In the genomic region with DNA sequence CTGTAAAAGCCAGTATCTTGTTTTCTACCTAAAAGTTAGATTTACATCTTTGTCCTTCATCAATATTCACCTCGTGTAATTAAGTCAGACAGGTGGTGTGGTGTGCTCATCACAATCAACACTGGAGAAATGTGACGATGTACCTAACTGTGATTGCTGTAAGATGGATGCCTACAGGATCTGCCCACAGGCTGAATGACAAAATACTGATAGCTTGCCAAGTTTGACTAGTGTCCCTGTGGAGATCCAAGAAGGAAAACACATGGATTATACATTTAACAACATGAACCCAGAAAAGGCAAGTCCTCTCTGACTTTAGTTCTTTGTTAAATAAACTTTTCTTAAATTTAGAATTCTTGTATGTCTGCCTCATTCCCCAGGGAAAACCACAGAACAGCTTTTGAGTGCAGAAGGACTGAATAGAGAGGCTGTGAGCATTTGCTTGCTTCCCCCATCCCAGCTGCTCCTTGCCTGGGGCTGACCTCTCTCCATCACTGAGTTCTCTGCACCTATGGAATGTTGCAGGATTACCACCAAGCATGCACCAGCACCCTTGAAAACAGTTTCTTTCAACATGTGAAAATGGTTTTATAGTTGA, we compare ENCODE assay signal across 17 mouse cellular contexts.
DNase-seq lines count a peak whose midpoint lies in the region; ATAC-seq and TF ChIP-seq lines count a peak whose summit lies in the region.
"Had no signal": no experiment of that assay in that cellular context is flagged by ENCODE, and none has a peak within 500 bp of the region (broad histone marks: within the 10 kb centered on the region; RNA-seq: fewer than 3 reads in every experiment).

No protein-coding gene starts in this region.

- H3K27me3 ChIP-seq in hindbrain, postnatal 0 days (ENCODE audit: insufficient read depth, low read length): no peaks in the 10 kb centered on the region
- H3K27me3 ChIP-seq in hindbrain, embryonic 12.5 days: no peaks in the 10 kb centered on the region
- no peaks in the 10 kb centered on the region for H3K27me3 ChIP-seq in embryonic facial prominence, embryonic 14.5 days (replicated peaks; ENCODE audit: control insufficient read depth, insufficient read depth, low read length)
- H3K27me3 ChIP-seq: embryonic facial prominence, embryonic 15.5 days; hindbrain, embryonic 13.5 days; liver, embryonic 15.5 days; megakaryocyte, embryonic 14.5 days; neural tube, embryonic 12.5 days had no signal

- DNase-seq in hindbrain, postnatal 0 days (ENCODE audit: low spot score): peak; percentile 40
- DNase-seq in lung, postnatal 10 days: peak; percentile 22
- no peak for DNase-seq in lung, postnatal 25 days (ENCODE audit: low spot score)
- DNase-seq in cerebellum, adult 9-10 months: peak; percentile 83
- peak; percentile 48 for DNase-seq in embryonic facial prominence, embryonic 14.5 days (ENCODE audit: low spot score)
- DNase-seq in right cerebral cortex, adult 2 months (ENCODE audit: low spot score in 2 of 2): no peak
- DNase-seq: gastrocnemius, postnatal 10 days; right cerebral cortex, postnatal 25 days; thymus, postnatal 14 days had no signal

- no peaks in the 10 kb centered on the region for H3K36me3 ChIP-seq in hindbrain, postnatal 0 days (ENCODE audit: insufficient read depth, low read length)
- no peaks in the 10 kb centered on the region for H3K36me3 ChIP-seq in hindbrain, embryonic 12.5 days
- H3K36me3 ChIP-seq in embryonic facial prominence, embryonic 14.5 days (ENCODE audit: control insufficient read depth, insufficient read depth, low read length): no peaks in the 10 kb centered on the region
- H3K36me3 ChIP-seq: embryonic facial prominence, embryonic 15.5 days; forebrain, embryonic 10.5 days; hindbrain, embryonic 13.5 days; liver, embryonic 15.5 days; neural tube, embryonic 12.5 days had no signal

- H3K9me3 ChIP-seq in hindbrain, postnatal 0 days (ENCODE audit: low read length): no peaks in the 10 kb centered on the region
- H3K9me3 ChIP-seq in hindbrain, embryonic 12.5 days (replicated peaks): 0 out of 2 replicates have a peak, but pooled peaks cover 2% of the 10 kb centered on the region
- H3K9me3 ChIP-seq in embryonic facial prominence, embryonic 14.5 days (ENCODE audit: control insufficient read depth, low read length): no peaks in the 10 kb centered on the region
- H3K9me3 ChIP-seq: embryonic facial prominence, embryonic 15.5 days; forebrain, embryonic 10.5 days; hindbrain, embryonic 13.5 days; liver, embryonic 15.5 days; megakaryocyte, embryonic 14.5 days; neural tube, embryonic 12.5 days had no signal

- H3K4me2 ChIP-seq in hindbrain, postnatal 0 days (ENCODE audit: low read depth, low read length): no peak overlapping the region
- no peak overlapping the region for H3K4me2 ChIP-seq in hindbrain, embryonic 12.5 days (replicated peaks)
- no peak overlapping the region for H3K4me2 ChIP-seq in embryonic facial prominence, embryonic 14.5 days (ENCODE audit: low read depth, low read length)
- H3K4me2 ChIP-seq: embryonic facial prominence, embryonic 15.5 days; hindbrain, embryonic 13.5 days; liver, embryonic 15.5 days; neural tube, embryonic 12.5 days had no signal

- no peak overlapping the region for H3K4me3 ChIP-seq in hindbrain, postnatal 0 days (ENCODE audit: low read length)
- H3K4me3 ChIP-seq in hindbrain, embryonic 12.5 days: no peak overlapping the region
- no peak overlapping the region for H3K4me3 ChIP-seq in embryonic facial prominence, embryonic 14.5 days (ENCODE audit: low read depth, low read length)
- H3K4me3 ChIP-seq: embryonic facial prominence, embryonic 15.5 days; forebrain, embryonic 10.5 days; hindbrain, embryonic 13.5 days; liver, embryonic 15.5 days; megakaryocyte, embryonic 14.5 days; neural tube, embryonic 12.5 days had no signal

- no peak for ATAC-seq in hindbrain, postnatal 0 days
- ATAC-seq in hindbrain, embryonic 12.5 days (ENCODE audit: low FRiP score): no peak
- ATAC-seq in embryonic facial prominence, embryonic 14.5 days (ENCODE audit: low read depth): no peak; the same call in 1 of the 2 replicates
- ATAC-seq: intestine, postnatal 0 days had no signal

- WGBS in hindbrain, postnatal 0 days: 56% methylated on average over 2 of the region's 2 CpGs
- 77% methylated on average over 2 of the region's 2 CpGs for WGBS in hindbrain, embryonic 12.5 days
- 67% methylated on average over 2 of the region's 2 CpGs for WGBS in embryonic facial prominence, embryonic 14.5 days

- peaks cover 4% of the 10 kb centered on the region for H3K4me1 ChIP-seq in hindbrain, postnatal 0 days (ENCODE audit: insufficient read depth, low read length)
- no peaks in the 10 kb centered on the region for H3K4me1 ChIP-seq in hindbrain, embryonic 12.5 days
- H3K4me1 ChIP-seq in embryonic facial prominence, embryonic 14.5 days (ENCODE audit: control insufficient read depth, insufficient read depth, low read length): no peaks in the 10 kb centered on the region
- H3K4me1 ChIP-seq: embryonic facial prominence, embryonic 15.5 days; hindbrain, embryonic 13.5 days; liver, embryonic 15.5 days; megakaryocyte, embryonic 14.5 days; neural tube, embryonic 12.5 days had no signal

- 0 out of 2 replicates have a peak overlapping the region, but pooled peaks have one; percentile 34 for H3K27ac ChIP-seq in hindbrain, postnatal 0 days
- H3K27ac ChIP-seq in hindbrain, embryonic 12.5 days: no peak overlapping the region
- no peak overlapping the region for H3K27ac ChIP-seq in embryonic facial prominence, embryonic 14.5 days (replicated peaks; ENCODE audit: low read depth, low read length)
- H3K27ac ChIP-seq: embryonic facial prominence, embryonic 15.5 days; forebrain, embryonic 10.5 days; hindbrain, embryonic 13.5 days; liver, embryonic 15.5 days; neural tube, embryonic 12.5 days had no signal

- TF ChIP-seq CTCF in hindbrain, postnatal 0 days (IDR thresholded peaks at IDR 0.05; ENCODE audit: low read depth): no peak

- no peak overlapping the region for H3K9ac ChIP-seq in hindbrain, postnatal 0 days (replicated peaks; ENCODE audit: low read length)
- no peak overlapping the region for H3K9ac ChIP-seq in hindbrain, embryonic 12.5 days
- H3K9ac ChIP-seq in embryonic facial prominence, embryonic 14.5 days (ENCODE audit: low read depth, low read length): no peak overlapping the region
- H3K9ac ChIP-seq: embryonic facial prominence, embryonic 15.5 days; hindbrain, embryonic 13.5 days; liver, embryonic 15.5 days; neural tube, embryonic 12.5 days had no signal

Comparison
In these comparisons a context has a peak if more than half of its experiments do, and no peak if none do; other contexts are left out.
1. DNase-seq: peak in hindbrain, postnatal 0 days (single experiment), lung, postnatal 10 days (single experiment), cerebellum, adult 9-10 months (single experiment) and embryonic facial prominence, embryonic 14.5 days (single experiment); none in lung, postnatal 25 days (single experiment) and right cerebral cortex, adult 2 months (0 of 2).